Mouse (Mus musculus) cerebellum, adult 11 months (tissue): ENCODE measurements around the gene Fmnl1.

Source experiments
- DNase-seq: peaks from one replicate; pipeline ENCODE4 v3.0.0; 2022

Gene Fmnl1

GRCm38 (mm10) chr11:103170494-103171285 lies at the start of gene Fmnl1:
Gene Fmnl1, plus strand, starts transcription at chr11:103171107.
- DNase-seq, result no peak

GRCm38 (mm10) chr11:103131701-103132575 lies 39.0 kb upstream of the Fmnl1 start, which contains the start of gene Hexim2:
Gene Hexim2, plus strand, starts transcription at chr11:103132429.
- peak; percentile 80 for DNase-seq

- DNase-seq, result peak; percentile 100
Measured at GRCm38 (mm10) chr11:103132576-103133455, 38.1 kb upstream of the Fmnl1 start.

GRCm38 (mm10) chr11:103133456-103134185 lies 37.3 kb upstream of the Fmnl1 start:
- no peak for DNase-seq

- no peak for DNase-seq
Measured at GRCm38 (mm10) chr11:103134221-103134620, 36.7 kb upstream of the Fmnl1 start.

- no peak for DNase-seq
Measured at GRCm38 (mm10) chr11:103136039-103136577, 34.8 kb upstream of the Fmnl1 start.

- DNase-seq, result no peak
Measured at GRCm38 (mm10) chr11:103139951-103140762, 30.8 kb upstream of the Fmnl1 start.

GRCm38 (mm10) chr11:103140763-103141100 lies 30.2 kb upstream of the Fmnl1 start:
- DNase-seq, result no peak

- no peak for DNase-seq
Measured at GRCm38 (mm10) chr11:103141101-103141943, 29.6 kb upstream of the Fmnl1 start.

- DNase-seq, result no peak
Measured at GRCm38 (mm10) chr11:103141944-103142255, 29.0 kb upstream of the Fmnl1 start.

- DNase-seq, result peak; percentile 87
Measured at GRCm38 (mm10) chr11:103142441-103143182, 28.3 kb upstream of the Fmnl1 start.

GRCm38 (mm10) chr11:103144309-103145285 lies 26.3 kb upstream of the Fmnl1 start:
- DNase-seq, result no peak

- DNase-seq, result no peak
Measured at GRCm38 (mm10) chr11:103146386-103146785, 24.5 kb upstream of the Fmnl1 start.

GRCm38 (mm10) chr11:103147766-103148165 lies 23.1 kb upstream of the Fmnl1 start:
- no peak for DNase-seq

GRCm38 (mm10) chr11:103149771-103150170 lies 21.1 kb upstream of the Fmnl1 start:
- no peak for DNase-seq

- DNase-seq, result peak; percentile 96
Measured at GRCm38 (mm10) chr11:103158621-103159478, 12.1 kb upstream of the Fmnl1 start.

- DNase-seq, result no peak
Measured at GRCm38 (mm10) chr11:103160738-103161137, 10.2 kb upstream of the Fmnl1 start.
